Mouse (Mus musculus): ENCODE results near the gene Cald1. TPM values are rescaled to one million over a fixed set of nuclear protein-coding genes. Genes with fewer than 3 reads are reported as not detected.

The Cald1 gene
- polyA plus RNA-seq (2014; fragmentation: Illumina TruSeq; extraction: RNeasy Lipid Tissue Mini Kit (QIAGEN cat#74804); ENCODE audit: low replicate concordance), result 170 TPM

DNA sequence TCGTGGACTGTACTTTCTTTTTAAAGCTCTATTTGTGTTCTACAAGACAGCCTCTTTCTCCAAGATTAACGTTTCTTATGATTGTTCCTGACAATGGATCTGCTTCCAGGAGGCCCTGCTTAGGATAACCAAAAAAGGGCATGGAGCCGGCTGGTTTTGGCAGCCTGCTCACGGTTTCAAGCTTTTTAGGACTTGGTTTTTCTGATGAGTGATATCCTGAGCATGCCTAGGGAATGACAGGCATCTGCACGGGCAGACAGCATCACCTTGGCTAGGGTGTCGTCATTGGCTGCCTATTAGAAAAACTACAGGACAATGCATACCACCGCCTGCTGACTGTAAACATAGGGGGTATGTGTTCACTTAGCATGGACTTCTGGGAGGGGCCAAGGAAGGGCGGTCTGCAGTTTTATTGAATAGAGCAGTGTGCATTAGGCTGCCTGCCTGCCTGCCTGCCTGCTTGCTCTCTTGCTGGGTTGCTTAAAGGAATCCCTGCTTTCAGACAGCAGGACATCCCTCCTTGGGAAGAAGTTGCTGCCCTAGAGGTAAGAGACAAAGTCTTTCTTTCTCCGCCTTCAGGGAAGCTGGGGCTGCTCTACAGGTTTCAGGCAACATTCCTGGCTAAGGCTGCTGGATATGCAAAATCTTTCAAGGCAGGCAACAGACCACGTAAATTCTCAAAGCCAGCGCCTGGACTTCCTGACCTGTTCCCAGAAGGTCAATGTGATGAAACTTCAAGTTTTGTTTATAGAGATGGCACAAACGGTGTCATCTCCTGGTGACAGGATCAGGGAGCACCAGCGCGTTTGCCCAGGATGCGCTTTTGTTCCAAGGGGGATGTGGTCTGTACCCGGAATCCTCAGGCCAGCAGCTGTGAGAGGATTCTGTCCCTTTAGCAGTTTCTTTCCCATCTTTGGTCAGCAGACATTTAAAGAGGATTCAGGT is at the start of gene Cald1:
TSS of gene Cald1 (plus strand) at position 380 of the 945 bp plus-strand sequence.

DNA sequence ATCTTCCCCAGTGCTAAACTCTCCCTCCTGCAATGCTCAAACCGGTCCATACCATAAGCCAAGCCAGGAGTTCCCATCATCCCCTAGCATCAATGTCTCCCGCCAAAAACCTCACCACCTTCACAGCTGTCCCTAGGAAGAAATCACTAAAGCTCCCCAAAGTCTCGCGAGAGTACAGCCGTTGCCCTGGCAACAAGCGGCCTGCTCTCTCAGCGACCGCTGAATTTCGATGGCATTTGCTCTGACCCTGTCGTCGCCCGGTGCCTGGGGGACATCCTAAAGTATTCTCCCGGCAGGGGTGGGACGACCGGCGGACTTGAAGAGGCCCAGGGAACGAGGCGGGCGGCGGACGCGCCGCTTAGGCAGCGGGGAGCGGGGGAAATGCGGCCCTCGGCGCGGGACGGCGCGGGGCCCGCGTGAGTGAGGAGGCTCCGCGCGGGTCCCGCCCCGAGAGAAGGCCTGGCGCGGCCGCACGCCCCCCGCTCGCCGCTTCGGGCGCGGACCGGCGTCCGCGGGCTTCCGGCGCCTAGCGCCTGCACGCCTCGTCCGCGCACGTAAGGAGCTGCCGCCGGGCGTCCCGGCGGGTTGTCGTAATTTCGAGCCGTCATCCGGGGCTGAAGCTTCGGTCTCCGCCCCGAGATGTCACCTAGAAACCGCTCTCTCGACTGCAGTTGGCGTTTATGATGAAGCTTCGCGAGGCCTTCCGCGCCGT is 182.1 kb downstream of the Cald1 start, which contains the start of gene Agbl3:
TSS of gene Agbl3 (plus strand) at position 202 of the 712 bp plus-strand sequence.

Other genes with a start within 250 kb of the Cald1 start
- gene Akr1b8, start 244.4 kb upstream of the Cald1 start, polyA plus RNA-seq (2014; fragmentation: Illumina TruSeq; extraction: RNeasy Lipid Tissue Mini Kit (QIAGEN cat#74804); ENCODE audit: low replicate concordance), result 1.7 TPM
- 17.3 TPM for gene Akr1b10, start 214.3 kb upstream of the Cald1 start, polyA plus RNA-seq (2014; fragmentation: Illumina TruSeq; extraction: RNeasy Lipid Tissue Mini Kit (QIAGEN cat#74804); ENCODE audit: low replicate concordance)
- gene Akr1b7, start 186.2 kb upstream of the Cald1 start, polyA plus RNA-seq (2014; fragmentation: Illumina TruSeq; extraction: RNeasy Lipid Tissue Mini Kit (QIAGEN cat#74804); ENCODE audit: low replicate concordance), result 76.0 TPM
- gene Bpgm, start 122.3 kb upstream of the Cald1 start, polyA plus RNA-seq (2014; fragmentation: Illumina TruSeq; extraction: RNeasy Lipid Tissue Mini Kit (QIAGEN cat#74804); ENCODE audit: low replicate concordance), result 45.0 TPM
- 4.8 TPM for gene Agbl3, start 181.9 kb downstream of the Cald1 start, polyA plus RNA-seq (2014; fragmentation: Illumina TruSeq; extraction: RNeasy Lipid Tissue Mini Kit (QIAGEN cat#74804); ENCODE audit: low replicate concordance)

All from small intestine, adult 10 weeks (tissue).